Mouse (Mus musculus) neural tube, embryonic 11.5 days (tissue): ENCODE measurements around the gene Ap1g2. TPM values are rescaled to one million over a fixed set of nuclear protein-coding genes. Genes with fewer than 3 reads are reported as not detected.
A peak's percentile ranks its signal among the peaks of the same experiment; 100 is the strongest.

Source experiments
- ATAC-seq: fragments of 200-750 bp; cut with Nextera tagmentation; 2 replicates; pipeline ENCODE4 v1.8.0; 2017; ENCODE audit warnings: moderate number of reproducible peaks, mild to moderate bottlenecking, moderate TSS enrichment, moderate library complexity; ENCODE audit not compliant: insufficient read depth, low FRiP score, low TSS enrichment
- DNase-seq: peaks from one replicate; pipeline ENCODE4 v3.0.0-alpha.2; 2015; ENCODE audit warnings: low spot score
- H3K27ac ChIP-seq: fragments of 300-500 bp; sonication (generic); 2 replicates; pipeline ENCODE4 v1.5.1; 2014; ENCODE audit warnings: low read depth, mild to moderate bottlenecking, low read length
- H3K27me3 ChIP-seq: fragments of 300-500 bp; sonication (generic); 2 replicates; pipeline ENCODE4 v1.6.1; 2014; ENCODE audit warnings: mild to moderate bottlenecking, low read length, mixed read lengths; ENCODE audit not compliant: control insufficient read depth, insufficient read depth
- H3K36me3 ChIP-seq: fragments of 300-500 bp; sonication (generic); 2 replicates; pipeline ENCODE4 v1.6.1; 2014; ENCODE audit warnings: mild to moderate bottlenecking, low read length, moderate library complexity, mixed read lengths; ENCODE audit not compliant: control insufficient read depth, insufficient read depth
- H3K4me1 ChIP-seq: fragments of 300-500 bp; sonication (generic); 2 replicates; pipeline ENCODE4 v1.6.1; 2014; ENCODE audit warnings: low read length, mixed read lengths; ENCODE audit not compliant: control insufficient read depth, insufficient read depth
- H3K4me2 ChIP-seq: fragments of 300-500 bp; sonication (generic); 2 replicates; pipeline ENCODE4 v1.6.1; 2014; ENCODE audit warnings: low read depth, mild to moderate bottlenecking, moderate library complexity
- H3K4me3 ChIP-seq: fragments of 300-500 bp; sonication (generic); 2 replicates; pipeline ENCODE4 v1.5.1; 2014; ENCODE audit warnings: low read depth, low read length
- H3K9ac ChIP-seq: fragments of 300-500 bp; sonication (generic); 2 replicates; pipeline ENCODE4 v1.6.1; 2014; ENCODE audit warnings: mild to moderate bottlenecking, low read length
- H3K9me3 ChIP-seq: fragments of 300-500 bp; sonication (generic); 2 replicates; pipeline ENCODE4 v1.6.1; 2016; ENCODE audit warnings: low read length; ENCODE audit not compliant: control insufficient read depth
- WGBS: fragments of 180-500 bp; shearing (Covaris S2); extraction: QIAGEN DNeasy Blood & Tissue Kit; methylation state at CpG from one replicate; pipeline ENCODE4 v1.1.7; 2014; 5-methylcytosine and 5-hydroxymethylcytosine counted together
- polyA plus RNA-seq: library from polyadenylated mRNA; unstranded; fragments of >200 nt; fragmentation: Nextera tagmentation; extraction: Ambion mirVana; gene quantifications from 2 replicates; pipeline ENCODE4 v1.2.1, GENCODE M21; 2014

The Ap1g2 gene
- polyA plus RNA-seq: 6.8 and 7.3 TPM in 2 replicates

- peak; percentile 58; the same call in 1 of the 2 replicates for ATAC-seq
- Histone ChIP-seq H3K9ac (peak within 1 kb of the TSS; percentile 62), H3K4me3 (peak within 1 kb of the TSS; percentile 42), H3K4me2 (peak within 1 kb of the TSS; percentile 88), H3K36me3 (no peaks in the 10 kb centered on the region), H3K27me3 (peaks cover 4% of the 10 kb centered on the region; the same call in 1 of the 2 replicates), H3K4me1 (peaks cover 17% of the 10 kb centered on the region), H3K9me3 (no peaks in the 10 kb centered on the region), H3K27ac (no peak within 1 kb of the TSS)
- WGBS: under 1% methylated on average over 39 of the region's 39 CpGs
- peak; percentile 74 for DNase-seq
Measured at GRCm38 (mm10) chr14:55105836-55106809, at the start of gene Ap1g2. Gene Ap1g2 (minus strand): TSS chr14:55106593.

- ATAC-seq: no peak
- Histone ChIP-seq H3K9ac (no peak overlapping the region), H3K27me3 (no peaks in the 10 kb centered on the region), H3K4me1 (no peaks in the 10 kb centered on the region), H3K4me3 (no peak overlapping the region), H3K36me3 (no peaks in the 10 kb centered on the region), H3K9me3 (no peaks in the 10 kb centered on the region), H3K4me2 (no peak overlapping the region), H3K27ac (no peak overlapping the region)
- DNase-seq: no peak
- WGBS: 81% methylated on average over 16 of the region's 16 CpGs
Measured at GRCm38 (mm10) chr14:55152951-55153481, 46.6 kb upstream of the Ap1g2 start.

GRCm38 (mm10) chr14:55152174-55152573, 45.8 kb upstream of the Ap1g2 start:
- H3K4me2 ChIP-seq: no peak overlapping the region
- DNase-seq (no peak), ATAC-seq (no peak)
- H3K36me3 ChIP-seq: no peaks in the 10 kb centered on the region
- H3K4me3 ChIP-seq: no peak overlapping the region
- no peak overlapping the region for H3K9ac ChIP-seq
- H3K27me3 ChIP-seq: no peaks in the 10 kb centered on the region
- 87% methylated on average over 4 of the region's 4 CpGs for WGBS
- no peaks in the 10 kb centered on the region for H3K9me3 ChIP-seq
- H3K4me1 ChIP-seq: no peaks in the 10 kb centered on the region
- H3K27ac ChIP-seq: no peak overlapping the region

- no peak overlapping the region for H3K27ac ChIP-seq
- WGBS: 82% methylated on average over 5 of the region's 5 CpGs
- H3K27me3 ChIP-seq: no peaks in the 10 kb centered on the region
- no peak for DNase-seq
- no peak overlapping the region for H3K4me2 ChIP-seq
- no peaks in the 10 kb centered on the region for H3K4me1 ChIP-seq
- no peaks in the 10 kb centered on the region for H3K9me3 ChIP-seq
- H3K4me3 ChIP-seq: no peak overlapping the region
- no peak overlapping the region for H3K9ac ChIP-seq
- no peak for ATAC-seq
- H3K36me3 ChIP-seq: no peaks in the 10 kb centered on the region
Measured at GRCm38 (mm10) chr14:55150985-55151384, 44.6 kb upstream of the Ap1g2 start.

GRCm38 (mm10) chr14:55149041-55149440, 42.6 kb upstream of the Ap1g2 start:
- H3K36me3 ChIP-seq: no peaks in the 10 kb centered on the region
- H3K4me3 ChIP-seq: no peak overlapping the region
- 77% methylated on average over 5 of the region's 5 CpGs for WGBS
- H3K27me3 ChIP-seq: no peaks in the 10 kb centered on the region
- ATAC-seq: no peak
- no peak for DNase-seq
- H3K9me3 ChIP-seq: no peaks in the 10 kb centered on the region
- no peaks in the 10 kb centered on the region for H3K4me1 ChIP-seq
- H3K9ac ChIP-seq: no peak overlapping the region
- no peak overlapping the region for H3K4me2 ChIP-seq
- no peak overlapping the region for H3K27ac ChIP-seq

- no peaks in the 10 kb centered on the region for H3K9me3 ChIP-seq
- H3K27me3 ChIP-seq: no peaks in the 10 kb centered on the region
- H3K4me1 ChIP-seq: no peaks in the 10 kb centered on the region
- no peak overlapping the region for H3K4me3 ChIP-seq
- no peak overlapping the region for H3K9ac ChIP-seq
- WGBS: 30% methylated on average over 5 of the region's 5 CpGs
- ATAC-seq (no peak), DNase-seq (peak; percentile 64)
- no peak overlapping the region for H3K27ac ChIP-seq
- no peaks in the 10 kb centered on the region for H3K36me3 ChIP-seq
- H3K4me2 ChIP-seq: no peak overlapping the region
Measured at GRCm38 (mm10) chr14:55148363-55148915, 42.0 kb upstream of the Ap1g2 start.

GRCm38 (mm10) chr14:55146829-55147401, 40.5 kb upstream of the Ap1g2 start:
- H3K4me1 ChIP-seq: no peaks in the 10 kb centered on the region
- no peaks in the 10 kb centered on the region for H3K36me3 ChIP-seq
- H3K4me3 ChIP-seq: no peak overlapping the region
- no peak overlapping the region for H3K4me2 ChIP-seq
- no peak overlapping the region; the same call in 1 of the 2 replicates for H3K9ac ChIP-seq
- DNase-seq (no peak), ATAC-seq (no peak)
- no peak overlapping the region for H3K27ac ChIP-seq
- no peaks in the 10 kb centered on the region for H3K27me3 ChIP-seq
- WGBS: 86% methylated on average over 12 of the region's 12 CpGs
- no peaks in the 10 kb centered on the region for H3K9me3 ChIP-seq

GRCm38 (mm10) chr14:55146324-55146723, 39.9 kb upstream of the Ap1g2 start:
- H3K9me3 ChIP-seq: no peaks in the 10 kb centered on the region
- no peak overlapping the region; the same call in 1 of the 2 replicates for H3K9ac ChIP-seq
- WGBS: 95% methylated on average over 1 of the region's 1 CpGs
- ATAC-seq: no peak
- no peak for DNase-seq
- no peak overlapping the region for H3K4me3 ChIP-seq
- H3K27me3 ChIP-seq: no peaks in the 10 kb centered on the region
- H3K27ac ChIP-seq: no peak overlapping the region
- no peaks in the 10 kb centered on the region for H3K4me1 ChIP-seq
- H3K36me3 ChIP-seq: no peaks in the 10 kb centered on the region
- no peak overlapping the region for H3K4me2 ChIP-seq
